In genomic region chr13:59323441-59323840, GRCm38 (mm10) we compare ENCODE assay signal across 12 mouse cellular contexts.
A peak's percentile ranks its signal among the peaks of the same experiment; 100 is the strongest.
DNase-seq lines count a peak whose midpoint lies in the region; ATAC-seq lines count a peak whose summit lies in the region.
"Had no signal": no experiment of that assay in that cellular context is flagged by ENCODE, and none has a peak within 500 bp of the region (broad histone marks: within the 10 kb centered on the region; RNA-seq: fewer than 3 reads in every experiment).

No protein-coding gene starts in this region.

- H3K9ac ChIP-seq in hindbrain, embryonic 12.5 days, result no peak overlapping the region
- no peak overlapping the region for H3K9ac ChIP-seq in midbrain, embryonic 14.5 days (replicated peaks; ENCODE audit: low read length)
- no peak overlapping the region for H3K9ac ChIP-seq in midbrain, embryonic 16.5 days (ENCODE audit: low read depth, low read length)
- H3K9ac ChIP-seq: liver, postnatal 0 days; stomach, embryonic 15.5 days had no signal

- H3K4me2 ChIP-seq in hindbrain, embryonic 12.5 days (replicated peaks), result no peak overlapping the region
- H3K4me2 ChIP-seq in midbrain, embryonic 14.5 days (ENCODE audit: low read length), result no peak overlapping the region
- H3K4me2 ChIP-seq in midbrain, embryonic 16.5 days (ENCODE audit: low read length), result no peak overlapping the region
- H3K4me2 ChIP-seq: stomach, embryonic 15.5 days had no signal

- no peak overlapping the region for H3K4me3 ChIP-seq in hindbrain, embryonic 10.5 days
- no peak overlapping the region for H3K4me3 ChIP-seq in hindbrain, embryonic 12.5 days
- H3K4me3 ChIP-seq in midbrain, embryonic 14.5 days (replicated peaks; ENCODE audit: low read depth, low read length), result no peak overlapping the region
- H3K4me3 ChIP-seq in midbrain, embryonic 16.5 days (ENCODE audit: low read depth, low read length), result no peak overlapping the region
- H3K4me3 ChIP-seq: stomach, embryonic 15.5 days had no signal

- H3K4me1 ChIP-seq in hindbrain, embryonic 10.5 days (replicated peaks), result no peaks in the 10 kb centered on the region
- no peaks in the 10 kb centered on the region for H3K4me1 ChIP-seq in hindbrain, embryonic 12.5 days
- H3K4me1 ChIP-seq in midbrain, embryonic 14.5 days (ENCODE audit: control insufficient read depth, insufficient read depth, low read length), result no peaks in the 10 kb centered on the region
- no peaks in the 10 kb centered on the region for H3K4me1 ChIP-seq in midbrain, embryonic 16.5 days (ENCODE audit: control insufficient read depth, insufficient read depth, low read length)
- H3K4me1 ChIP-seq: stomach, embryonic 15.5 days had no signal

- H3K27me3 ChIP-seq in hindbrain, embryonic 10.5 days (ENCODE audit: insufficient read depth, poor library complexity, severe bottlenecking), result no peaks in the 10 kb centered on the region
- no peaks in the 10 kb centered on the region for H3K27me3 ChIP-seq in hindbrain, embryonic 12.5 days
- no peaks in the 10 kb centered on the region for H3K27me3 ChIP-seq in midbrain, embryonic 14.5 days (ENCODE audit: control insufficient read depth, insufficient read depth, low read length)
- no peaks in the 10 kb centered on the region for H3K27me3 ChIP-seq in midbrain, embryonic 16.5 days (ENCODE audit: control insufficient read depth, insufficient read depth, low read depth, low read length)
- H3K27me3 ChIP-seq: stomach, embryonic 15.5 days had no signal

- DNase-seq in hindbrain, embryonic 10.5 days (ENCODE audit: low spot score), result peak; percentile 21
- DNase-seq in midbrain, embryonic 14.5 days, result peak; percentile 17
- peak; percentile 46 for DNase-seq in embryo, embryonic 11.5 days (ENCODE audit: low read depth, low spot score)
- peak; percentile 62 for DNase-seq in retina, embryonic 14.5 days (ENCODE audit: low spot score)
- no peak for DNase-seq in thymus, postnatal 4 days
- DNase-seq in left cerebral cortex, adult 9 months (ENCODE audit: low spot score in 2 of 2), result no peak
- DNase-seq: cerebellum, adult 11 months; liver, postnatal 0 days had no signal

- ATAC-seq in hindbrain, embryonic 12.5 days (ENCODE audit: low FRiP score), result no peak
- ATAC-seq in midbrain, embryonic 14.5 days (ENCODE audit: low FRiP score, low TSS enrichment), result no peak
- ATAC-seq in midbrain, embryonic 16.5 days, result no peak
- ATAC-seq: intestine, embryonic 16.5 days; liver, postnatal 0 days had no signal

- H3K27ac ChIP-seq in hindbrain, embryonic 10.5 days, result no peak overlapping the region
- no peak overlapping the region for H3K27ac ChIP-seq in hindbrain, embryonic 12.5 days
- no peak overlapping the region for H3K27ac ChIP-seq in midbrain, embryonic 14.5 days (replicated peaks; ENCODE audit: low read depth, low read length)
- H3K27ac ChIP-seq in midbrain, embryonic 16.5 days (ENCODE audit: low read length), result no peak overlapping the region
- H3K27ac ChIP-seq: stomach, embryonic 15.5 days had no signal

- 50% methylated on average over 5 of the region's 5 CpGs for WGBS in hindbrain, embryonic 10.5 days
- WGBS in hindbrain, embryonic 12.5 days, result 53% methylated on average over 5 of the region's 5 CpGs
- WGBS in midbrain, embryonic 14.5 days, result 58% methylated on average over 5 of the region's 5 CpGs
- WGBS in midbrain, embryonic 16.5 days, result 52% methylated on average over 5 of the region's 5 CpGs

- H3K9me3 ChIP-seq in hindbrain, embryonic 10.5 days, result no peaks in the 10 kb centered on the region
- H3K9me3 ChIP-seq in hindbrain, embryonic 12.5 days (replicated peaks), result no peaks in the 10 kb centered on the region
- no peaks in the 10 kb centered on the region for H3K9me3 ChIP-seq in midbrain, embryonic 14.5 days (ENCODE audit: control insufficient read depth, low read length)
- no peaks in the 10 kb centered on the region for H3K9me3 ChIP-seq in midbrain, embryonic 16.5 days (replicated peaks; ENCODE audit: control insufficient read depth, low read length, poor library complexity, severe bottlenecking)
- H3K9me3 ChIP-seq: stomach, embryonic 15.5 days had no signal

- H3K36me3 ChIP-seq in hindbrain, embryonic 10.5 days, result no peaks in the 10 kb centered on the region
- no peaks in the 10 kb centered on the region for H3K36me3 ChIP-seq in hindbrain, embryonic 12.5 days
- no peaks in the 10 kb centered on the region for H3K36me3 ChIP-seq in midbrain, embryonic 14.5 days (ENCODE audit: control insufficient read depth, insufficient read depth, low read length)
- no peaks in the 10 kb centered on the region for H3K36me3 ChIP-seq in midbrain, embryonic 16.5 days (ENCODE audit: control insufficient read depth, insufficient read depth, low read length)
- H3K36me3 ChIP-seq: stomach, embryonic 15.5 days had no signal

Comparison
In these comparisons a context has a peak if more than half of its experiments do, and no peak if none do; other contexts are left out.
1. DNase-seq: peak in hindbrain, embryonic 10.5 days (single experiment), midbrain, embryonic 14.5 days (single experiment), embryo, embryonic 11.5 days (single experiment) and retina, embryonic 14.5 days (single experiment); none in thymus, postnatal 4 days (single experiment) and left cerebral cortex, adult 9 months (0 of 2).